Mouse (Mus musculus) embryonic fibroblast, embryonic 13.5 days (primary cell): ENCODE results near the gene Rere.

Experiments
- CTCF ChIP-seq: IDR thresholded peaks from 2 replicates; pipeline ENCODE4 v1.5.1; 2011; ENCODE audit warnings: mild to moderate bottlenecking, control low read depth, low read length, moderate library complexity, borderline replicate concordance; ENCODE audit not compliant: insufficient read depth
- POLR2A ChIP-seq: IDR thresholded peaks from 2 replicates; pipeline ENCODE4 v1.6.1; 2011; ENCODE audit warnings: low read depth, mild to moderate bottlenecking, control low read depth, low read length, moderate library complexity

DNA sequence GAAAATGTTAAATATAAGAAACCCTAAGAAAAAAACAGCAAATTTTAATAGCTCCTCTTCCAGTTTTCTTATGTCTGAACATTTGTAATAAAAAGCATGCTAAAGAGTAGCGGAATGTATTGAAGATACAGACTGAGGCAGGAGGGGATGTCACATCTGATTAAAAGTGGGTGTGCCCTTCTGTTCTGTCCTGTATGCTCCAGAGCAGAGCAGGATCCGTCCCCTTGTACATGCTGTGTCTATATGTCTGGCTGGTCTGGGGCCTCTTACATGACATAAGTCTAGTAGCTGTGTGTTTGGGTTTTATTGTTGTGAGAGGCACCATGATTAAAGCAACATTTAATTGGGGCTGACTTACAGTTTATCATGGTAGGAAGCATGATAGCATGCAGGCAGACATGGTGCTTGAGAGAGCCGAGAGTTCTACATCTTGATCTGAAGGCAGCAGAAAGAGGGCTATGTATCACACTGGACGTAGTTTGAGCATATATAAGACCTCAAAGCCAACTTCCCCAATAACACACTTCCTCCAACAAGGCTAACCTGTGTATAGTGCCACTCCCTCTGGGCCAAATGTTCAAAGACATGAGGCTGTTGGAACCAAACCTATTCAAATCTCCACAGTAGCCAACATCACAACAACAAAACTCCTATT lies 189.4 kb downstream of the Rere start:
- TF ChIP-seq CTCF (no peak), POLR2A (no peak)
